Mouse (Mus musculus) bone marrow, adult 2 months (tissue): ENCODE data around the gene Tmtc1.

Experiments
- CTCF ChIP-seq: fragments of 200-500 bp; IDR thresholded peaks from 2 replicates; pipeline ENCODE4 v1.5.1; 2011; ENCODE audit warnings: low read length, control low read depth; ENCODE audit not compliant: control insufficient read depth, insufficient read depth
- POLR2A ChIP-seq: fragments of 200-500 bp; IDR thresholded peaks from 2 replicates; pipeline ENCODE4 v1.6.1; 2011; ENCODE audit warnings: low read depth, mild to moderate bottlenecking, control low read depth, low read length, borderline replicate concordance; ENCODE audit not compliant: control insufficient read depth

- TF ChIP-seq POLR2A (no peak), CTCF (no peak)
Measured at GRCm38 (mm10) chr6:148260729-148261101, 183.5 kb downstream of the Tmtc1 start.
